Mouse (Mus musculus) layer of hippocampus, adult 2 months (tissue): Measurements from ENCODE around the gene Tnip3. TPM values are rescaled to one million over a fixed set of nuclear protein-coding genes. Genes with fewer than 3 reads are reported as not detected.
A peak's percentile ranks its signal among the peaks of the same experiment; 100 is the strongest.

ENCODE experiments used
- DNase-seq, 2 experiments: peaks; one replicate each; pipeline ENCODE4 v3.0.0; 2022; ENCODE audit warnings: low spot score in 2 of 2
- H3K27ac ChIP-seq: fragments of 200-600 bp; 2 replicates; pipeline ENCODE4 v1.8.1; 2022
- H3K4me3 ChIP-seq: fragments of 200-600 bp; 2 replicates; pipeline ENCODE4 v1.8.1; 2022; ENCODE audit warnings: mild to moderate bottlenecking
- CTCF ChIP-seq: fragments of 200-600 bp; conservative IDR thresholded peaks from 2 replicates; pipeline ENCODE4 v1.8.1; 2022; ENCODE audit warnings: antibody characterized with exemption, mild to moderate bottlenecking, moderate library complexity
- total RNA-seq, 2 experiments: library from RNA; stranded (reverse); gene quantifications; 2 replicates each; pipeline ENCODE4 v1.2.3; 2021

Tnip3 gene
- total RNA-seq, 2 experiments from 2014 or later = not detected

DNA sequence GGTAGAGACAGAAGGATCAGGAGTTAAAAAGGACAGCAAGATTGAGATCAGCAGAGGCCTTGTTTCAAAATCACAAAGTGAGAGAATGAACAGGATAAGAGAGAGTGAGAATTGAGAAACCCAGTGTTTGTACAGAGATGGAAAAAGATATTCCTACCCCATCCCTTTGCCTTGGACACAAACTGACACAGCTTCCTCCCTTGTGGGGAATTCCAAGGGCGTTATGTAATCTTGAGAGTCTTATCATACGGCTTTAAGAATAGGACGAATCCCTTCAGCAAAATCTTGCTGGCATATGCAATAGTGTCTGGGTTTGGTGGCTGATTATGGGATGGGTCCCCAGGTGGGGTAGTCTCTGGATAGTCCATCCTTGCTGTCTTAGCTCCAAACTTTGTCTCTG, 16.0 kb downstream of the Tnip3 start:
- no peak overlapping the region for H3K4me3 ChIP-seq
- no peak for DNase-seq
- no peak overlapping the region for H3K27ac ChIP-seq
- no peak for TF ChIP-seq CTCF

GRCm38 (mm10) chr6:65542391-65542790, 17.3 kb downstream of the Tnip3 start:
- DNase-seq = peak in 1 of 2 experiments; percentile 3
- Histone ChIP-seq H3K4me3 (no peak overlapping the region), H3K27ac (no peak overlapping the region)
- TF ChIP-seq CTCF = no peak

- TF ChIP-seq CTCF = no peak
- H3K27ac ChIP-seq = no peak overlapping the region
- no peak overlapping the region for H3K4me3 ChIP-seq
- no peak for DNase-seq
Measured at GRCm38 (mm10) chr6:65542913-65543312, 17.8 kb downstream of the Tnip3 start.

DNA sequence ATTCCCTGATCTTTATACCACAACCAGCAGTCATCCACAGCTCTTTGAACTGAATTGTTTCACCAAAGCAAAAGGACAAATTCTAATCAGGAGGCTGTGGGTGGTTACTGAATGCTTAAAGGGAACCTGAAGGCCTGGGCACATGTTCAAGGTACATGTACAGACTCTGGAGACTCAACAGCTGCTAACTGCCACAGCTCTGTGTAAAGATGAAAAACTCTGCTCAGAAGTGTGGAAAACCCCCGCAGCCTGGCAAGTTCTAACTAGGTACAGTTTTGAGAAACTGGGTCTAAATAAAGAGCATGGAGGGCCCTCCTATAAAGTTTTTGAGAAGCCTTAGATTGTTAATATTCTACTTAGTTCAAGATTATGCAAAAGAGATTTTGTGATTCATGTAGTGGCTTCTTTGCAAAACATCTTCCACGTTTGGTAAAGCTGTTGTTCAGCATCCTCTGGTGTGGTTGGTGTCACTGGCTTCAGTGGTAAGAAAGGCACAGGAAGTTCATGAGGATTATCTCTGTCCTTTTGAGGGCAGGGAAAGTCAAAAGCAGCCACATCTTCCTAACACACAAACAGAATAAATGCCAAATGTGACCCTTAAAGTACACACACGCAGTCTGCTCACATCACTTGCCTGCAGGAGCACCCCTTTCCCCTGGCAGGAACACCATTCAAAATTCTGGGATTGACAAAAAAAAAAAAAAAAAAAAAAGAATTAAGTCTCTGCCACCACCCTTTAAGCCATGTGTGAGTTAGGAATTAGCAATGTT, 39.0 kb downstream of the Tnip3 start:
- no peak for TF ChIP-seq CTCF
- H3K4me3 ChIP-seq = no peak overlapping the region
- H3K27ac ChIP-seq = no peak overlapping the region
- DNase-seq = no peak

DNA sequence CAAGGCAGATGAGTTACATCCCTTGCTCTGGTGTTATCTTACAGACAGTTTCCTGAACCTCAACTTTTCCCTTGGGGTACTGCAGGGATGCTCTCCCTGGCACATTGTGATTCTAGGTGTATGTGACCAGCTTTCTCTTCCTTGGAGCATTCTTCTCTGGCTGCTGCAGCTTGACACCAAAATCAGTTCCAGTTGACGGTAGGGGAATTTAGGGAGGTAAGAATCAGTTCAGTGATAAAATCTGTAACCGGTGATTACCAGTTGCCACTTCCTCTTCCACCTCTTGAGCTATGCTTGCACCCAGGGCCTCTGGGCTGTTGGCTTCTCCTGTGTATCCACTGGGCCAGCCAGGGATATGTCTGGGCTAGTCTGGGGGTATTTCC, 39.5 kb downstream of the Tnip3 start:
- no peak for TF ChIP-seq CTCF
- no peak for DNase-seq
- H3K4me3 ChIP-seq = no peak overlapping the region
- H3K27ac ChIP-seq = no peak overlapping the region

DNA sequence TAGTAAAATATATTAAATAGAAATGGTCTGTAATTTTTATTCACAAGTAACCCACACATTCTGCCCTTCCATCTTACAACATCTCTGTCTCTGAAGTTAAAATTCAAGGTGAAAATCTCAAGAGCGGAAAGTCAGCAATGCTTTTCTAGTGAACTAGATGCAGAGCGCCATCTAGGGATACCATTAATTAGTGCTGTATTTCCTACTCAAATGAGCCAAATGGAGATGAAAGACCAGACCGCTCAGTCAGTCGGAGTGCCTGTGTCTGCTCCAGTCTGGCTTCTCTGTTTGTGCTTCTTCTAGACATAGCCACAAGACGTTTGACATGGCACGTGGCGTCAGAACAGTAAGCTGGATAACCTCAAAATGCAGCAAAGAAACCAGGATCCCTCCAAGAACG, 44.6 kb downstream of the Tnip3 start:
- DNase-seq = peak; percentile 58 to 72
- peak; percentile 86 for TF ChIP-seq CTCF

GRCm38 (mm10) chr6:65578151-65578973, 53.2 kb downstream of the Tnip3 start:
- DNase-seq = no peak
- no peak overlapping the region for H3K27ac ChIP-seq
- no peak; the same call in 1 of the 2 replicates for TF ChIP-seq CTCF
- no peak overlapping the region for H3K4me3 ChIP-seq

More for the DNA sequence above, 44.6 kb downstream of the Tnip3 start:
- no peak overlapping the region for H3K27ac ChIP-seq
- no peak overlapping the region for H3K4me3 ChIP-seq

- DNase-seq = no peak
Measured at GRCm38 (mm10) chr6:65583029-65583428, 57.9 kb downstream of the Tnip3 start.

GRCm38 (mm10) chr6:65584870-65585332, 59.8 kb downstream of the Tnip3 start:
- no peak overlapping the region for H3K4me3 ChIP-seq
- DNase-seq = peak; percentile 44 to 56
- TF ChIP-seq CTCF = no peak
- H3K27ac ChIP-seq = peak overlapping the region; percentile 75

More at GRCm38 (mm10) chr6:65583029-65583428, 57.9 kb downstream of the Tnip3 start:
- Histone ChIP-seq H3K27ac (no peak overlapping the region), H3K4me3 (no peak overlapping the region)
- TF ChIP-seq CTCF = no peak

- no peak for DNase-seq
- peak overlapping the region; percentile 75; the same call in 1 of the 2 replicates for H3K27ac ChIP-seq
- no peak overlapping the region for H3K4me3 ChIP-seq
- no peak for TF ChIP-seq CTCF
Measured at GRCm38 (mm10) chr6:65585333-65586053, 60.4 kb downstream of the Tnip3 start.

GRCm38 (mm10) chr6:65588847-65589246, 63.7 kb downstream of the Tnip3 start:
- no peak for TF ChIP-seq CTCF
- no peak for DNase-seq
- Histone ChIP-seq H3K4me3 (no peak overlapping the region), H3K27ac (no peak overlapping the region)

GRCm38 (mm10) chr6:65590018-65590417, 64.9 kb downstream of the Tnip3 start:
- no peak for DNase-seq
- TF ChIP-seq CTCF = no peak
- no peak overlapping the region for H3K27ac ChIP-seq
- H3K4me3 ChIP-seq = no peak overlapping the region

DNA sequence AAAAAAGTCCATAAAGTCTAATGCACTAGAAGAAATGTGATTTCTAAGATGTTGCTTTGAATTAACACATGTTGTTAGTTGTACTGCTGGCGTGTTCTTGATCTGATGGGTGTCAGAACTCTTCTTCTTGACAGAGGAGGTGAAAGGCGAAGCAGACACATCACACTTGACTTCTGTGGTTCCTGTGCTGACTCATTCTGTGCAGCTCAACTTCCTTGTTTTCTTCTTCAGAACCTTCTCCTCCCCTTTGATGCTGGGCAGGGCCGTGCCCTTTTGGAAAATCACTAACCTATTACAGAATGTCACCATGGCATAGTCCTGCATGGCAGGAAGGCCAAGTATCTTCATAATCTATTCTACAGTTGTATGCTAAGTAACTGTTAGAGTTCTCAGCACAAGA, 69.1 kb downstream of the Tnip3 start:
- no peak for TF ChIP-seq CTCF
- Histone ChIP-seq H3K27ac (no peak overlapping the region), H3K4me3 (no peak overlapping the region)
- no peak for DNase-seq
